Mouse (Mus musculus) central nervous system, embryonic 18 days (tissue): Measurements from ENCODE around the gene Foxi2. TPM values are rescaled to one million over a fixed set of nuclear protein-coding genes. Genes with fewer than 3 reads are reported as not detected.

Source experiments
- polyA plus RNA-seq: library from polyadenylated mRNA; depleted of rRNA; stranded (reverse); fragments of >200 nt; gene quantifications from 2 replicates; pipeline ENCODE4 v1.2.3, GENCODE M21; 2012; rRNA removed

Gene Foxi2
- polyA plus RNA-seq: 0.06 TPM in 1 of 2 replicates, not detected in the other

DNA sequence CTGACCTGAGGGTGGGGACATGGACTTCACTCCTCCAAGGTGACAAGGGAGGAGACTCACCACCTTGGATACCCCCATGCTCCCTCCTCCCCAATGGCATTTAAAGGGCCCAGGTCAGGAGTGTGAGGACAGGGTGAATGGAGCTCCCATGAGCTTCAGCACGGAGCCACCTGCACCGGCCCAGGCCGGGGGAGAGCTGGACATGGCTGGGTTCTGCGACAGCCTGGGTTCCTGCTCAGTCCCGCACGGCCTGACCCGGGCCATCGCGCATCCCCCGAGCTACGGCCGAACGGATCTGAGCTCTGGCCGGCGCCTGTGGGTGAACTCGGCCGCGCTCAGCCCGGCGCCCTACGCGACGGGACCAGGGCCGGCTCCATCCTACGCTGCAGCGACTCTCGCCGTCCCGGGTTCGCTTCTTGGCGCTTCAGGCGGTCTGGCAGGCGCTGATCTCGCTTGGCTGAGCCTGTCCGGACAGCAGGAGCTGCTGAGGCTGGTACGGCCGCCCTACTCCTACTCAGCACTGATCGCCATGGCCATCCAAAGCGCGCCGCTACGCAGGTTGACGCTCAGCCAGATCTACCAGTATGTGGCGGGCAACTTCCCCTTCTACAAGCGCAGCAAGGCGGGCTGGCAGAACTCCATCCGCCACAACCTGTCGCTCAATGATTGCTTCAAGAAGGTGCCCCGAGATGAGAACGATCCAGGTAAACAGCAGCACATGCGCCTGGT is at the start of gene Foxi2:
Gene Foxi2, plus strand, starts transcription at position 72 of the 729 bp plus-strand sequence.

Other genes starting within 250 kb of the Foxi2 start
- 0.32 and 0.60 TPM in 2 replicates for gene Nps, start 151.6 kb upstream of the Foxi2 start, polyA plus RNA-seq
- gene Clrn3, start 118.3 kb downstream of the Foxi2 start, polyA plus RNA-seq: not detected in 2 replicates
- gene Ptpre, start 127.2 kb downstream of the Foxi2 start, polyA plus RNA-seq: 7.6 and 7.8 TPM in 2 replicates